Mouse (Mus musculus): Measurements from ENCODE around the gene Fbxo28. TPM values are rescaled to one million over a fixed set of nuclear protein-coding genes. Genes with fewer than 3 reads are reported as not detected.

Gene Fbxo28
- polyA plus RNA-seq (2012; rRNA removed) (2.3 and 3.8 TPM in 2 replicates), polyA plus RNA-seq (2014; fragmentation: Nextera tagmentation; extraction: Ambion mirVana) (5.7 and 7.1 TPM in 2 replicates)

DNA sequence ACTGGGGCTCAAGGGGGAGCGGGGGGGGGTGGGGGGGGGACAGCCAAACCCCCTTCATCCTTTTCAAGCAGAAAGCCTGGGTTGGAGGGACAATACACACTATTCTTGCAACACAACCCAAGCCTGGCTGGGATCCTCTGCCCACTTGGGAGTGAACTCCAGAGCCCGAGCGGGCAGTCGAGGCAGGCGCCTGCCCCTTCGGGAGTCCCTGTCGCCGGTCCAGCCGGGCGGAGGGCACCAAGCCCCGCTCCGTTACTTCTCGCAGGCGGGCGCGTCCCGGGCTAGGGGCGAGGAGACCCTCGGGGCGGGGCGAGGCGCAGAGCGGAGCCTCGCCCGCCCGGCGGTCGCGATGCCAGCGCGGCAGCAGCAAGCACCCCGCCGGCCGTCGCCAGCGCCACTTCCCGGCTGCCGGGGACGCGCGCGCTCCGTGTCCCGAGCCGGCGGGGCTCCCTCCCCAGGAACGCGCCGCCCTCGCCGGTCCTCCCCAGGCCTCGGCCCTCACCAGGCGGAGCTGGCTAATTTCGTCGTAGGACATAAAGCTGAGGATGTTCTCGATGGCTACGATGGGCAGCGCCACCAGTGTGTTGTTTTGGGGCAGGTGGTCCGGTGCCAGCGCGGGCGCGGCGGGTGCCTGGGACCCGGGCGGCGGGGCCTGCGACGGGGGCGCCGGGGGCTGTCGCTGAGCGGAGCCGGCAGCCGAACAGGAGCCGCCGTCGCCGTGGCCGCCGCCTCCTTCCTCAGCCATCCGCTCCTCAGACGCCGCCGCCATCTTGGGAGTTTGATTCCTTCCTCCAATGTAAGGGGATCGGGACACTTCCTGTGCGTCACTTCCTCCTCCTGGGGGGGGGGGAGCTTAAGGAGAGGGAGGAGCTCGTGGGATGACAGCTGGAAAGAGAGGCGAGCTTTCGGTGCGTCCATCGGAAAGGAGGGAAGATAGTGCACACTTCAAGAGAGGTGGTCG, at the start of gene Fbxo28:
Gene Fbxo28 (minus strand): TSS at position 809 of the 961 bp plus-strand sequence.
- WGBS (ENCODE audit: insufficient replicate concordance): under 1% methylated on average over 92 of the region's 93 CpGs

DNA sequence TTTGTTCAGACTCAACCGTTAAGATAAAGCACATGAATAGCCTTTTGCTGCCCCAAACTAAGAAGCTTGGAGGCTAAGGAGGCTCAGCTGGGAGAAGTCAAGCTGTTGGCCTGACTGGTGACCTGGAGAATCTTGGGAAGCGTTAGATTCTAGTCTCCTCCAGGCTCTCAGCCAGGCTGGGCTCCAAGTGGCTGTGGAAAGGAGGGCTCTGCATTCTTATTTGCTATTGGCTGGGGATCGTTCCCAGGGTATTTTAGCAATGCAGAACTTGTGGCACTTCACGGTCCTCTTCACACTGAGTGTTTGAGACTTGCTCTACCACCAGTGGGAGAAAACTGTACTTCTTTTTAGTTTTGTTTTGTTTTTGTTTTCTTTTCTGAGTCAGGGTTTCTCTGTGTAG, 47.3 kb upstream of the Fbxo28 start:
- no peaks in the 10 kb centered on the region for H3K9me3 ChIP-seq (ENCODE audit: control insufficient read depth, low read length)
- H3K9ac ChIP-seq (replicated peaks): no peak overlapping the region
- no peaks in the 10 kb centered on the region for H3K27me3 ChIP-seq (ENCODE audit: control insufficient read depth, insufficient read depth, low read length)
- H3K4me2 ChIP-seq (ENCODE audit: low read depth): no peak overlapping the region
- WGBS (ENCODE audit: insufficient replicate concordance): 46% methylated on average over 4 of the region's 4 CpGs
- TF ChIP-seq EP300 (IDR thresholded peaks at IDR 0.05; ENCODE audit: low read depth) (no peak), CTCF (IDR thresholded peaks at IDR 0.05; ENCODE audit: low read depth) (no peak)
- no peak overlapping the region for H3K27ac ChIP-seq
- no peak overlapping the region for H3K4me3 ChIP-seq (ENCODE audit: insufficient read depth in 1 of 2, low read depth in 2 of 2, low read length in 2 of 2)
- H3K4me1 ChIP-seq (replicated peaks; ENCODE audit: control insufficient read depth in 2 of 2, insufficient read depth in 2 of 2, low read length in 1 of 2): no peaks in the 10 kb centered on the region
- no peaks in the 10 kb centered on the region for H3K36me3 ChIP-seq (replicated peaks; ENCODE audit: control insufficient read depth, insufficient read depth, low read depth)
- DNase-seq (ENCODE audit: low read depth in 3 of 3, low spot score in 3 of 3): no peak
- ATAC-seq (ENCODE audit: insufficient read depth): no peak

More for the DNA sequence above, at the start of gene Fbxo28:
- Histone ChIP-seq H3K27me3 (ENCODE audit: control insufficient read depth, insufficient read depth, low read length) (no peaks in the 10 kb centered on the region), H3K36me3 (replicated peaks; ENCODE audit: control insufficient read depth, insufficient read depth, low read depth) (no peaks in the 10 kb centered on the region; the same call in 1 of the 2 replicates), H3K9me3 (ENCODE audit: control insufficient read depth, low read length) (no peaks in the 10 kb centered on the region), H3K9ac (replicated peaks) (peak within 1 kb of the TSS; percentile 97), H3K4me1 (replicated peaks; ENCODE audit: control insufficient read depth in 2 of 2, insufficient read depth in 2 of 2, low read length in 1 of 2) (peaks cover 9 to 10% of the 10 kb centered on the region in 2 experiments), H3K4me3 (ENCODE audit: insufficient read depth in 1 of 2, low read depth in 2 of 2, low read length in 2 of 2) (peak within 1 kb of the TSS; percentile 98 to 100), H3K4me2 (ENCODE audit: low read depth) (peak within 1 kb of the TSS; percentile 82), H3K27ac (peak within 1 kb of the TSS; percentile 53; the same call in 1 of the 2 replicates)
- ATAC-seq (ENCODE audit: insufficient read depth): peak; percentile 98
- TF ChIP-seq EP300 (IDR thresholded peaks at IDR 0.05; ENCODE audit: low read depth) (no peak), CTCF (IDR thresholded peaks at IDR 0.05; ENCODE audit: low read depth) (no peak)
- DNase-seq (ENCODE audit: low read depth in 3 of 3, low spot score in 3 of 3): peak; percentile 83 to 90 (median 87)

DNA sequence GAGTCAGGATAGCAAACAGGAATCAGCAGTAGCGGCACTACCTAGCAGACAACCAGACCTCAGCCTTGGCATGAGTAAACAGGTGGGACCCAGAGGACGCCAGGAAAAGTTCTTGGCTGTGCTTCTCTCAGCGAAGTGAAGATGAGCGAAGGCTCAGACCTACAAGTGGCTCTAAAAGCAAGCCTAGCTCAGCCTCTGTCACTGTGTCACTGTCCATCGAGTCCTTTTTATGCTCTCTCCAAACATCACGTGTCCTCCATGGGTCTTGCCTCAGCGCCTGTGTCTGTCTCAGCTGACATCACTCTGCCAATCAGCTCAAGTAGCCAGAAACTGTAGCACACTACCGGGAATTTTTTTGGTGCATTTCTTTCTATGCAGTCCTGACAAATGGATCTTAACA, 45.0 kb upstream of the Fbxo28 start:
- Histone ChIP-seq H3K9me3 (ENCODE audit: control insufficient read depth, low read length) (no peaks in the 10 kb centered on the region), H3K4me2 (ENCODE audit: low read depth) (no peak overlapping the region), H3K27me3 (ENCODE audit: control insufficient read depth, insufficient read depth, low read length) (no peaks in the 10 kb centered on the region), H3K4me1 (replicated peaks; ENCODE audit: control insufficient read depth in 2 of 2, insufficient read depth in 2 of 2, low read length in 1 of 2) (no peaks in the 10 kb centered on the region), H3K27ac (no peak overlapping the region), H3K4me3 (ENCODE audit: insufficient read depth in 1 of 2, low read depth in 2 of 2, low read length in 2 of 2) (no peak overlapping the region), H3K36me3 (replicated peaks; ENCODE audit: control insufficient read depth, insufficient read depth, low read depth) (no peaks in the 10 kb centered on the region), H3K9ac (replicated peaks) (no peak overlapping the region)
- DNase-seq (ENCODE audit: low read depth in 3 of 3, low spot score in 3 of 3) (no peak), ATAC-seq (ENCODE audit: insufficient read depth) (no peak)
- no peak for TF ChIP-seq CTCF (IDR thresholded peaks at IDR 0.05; ENCODE audit: low read depth)
- TF ChIP-seq EP300 (IDR thresholded peaks at IDR 0.05; ENCODE audit: low read depth): no peak
- 69% methylated on average over 8 of the region's 8 CpGs for WGBS (ENCODE audit: insufficient replicate concordance)

DNA sequence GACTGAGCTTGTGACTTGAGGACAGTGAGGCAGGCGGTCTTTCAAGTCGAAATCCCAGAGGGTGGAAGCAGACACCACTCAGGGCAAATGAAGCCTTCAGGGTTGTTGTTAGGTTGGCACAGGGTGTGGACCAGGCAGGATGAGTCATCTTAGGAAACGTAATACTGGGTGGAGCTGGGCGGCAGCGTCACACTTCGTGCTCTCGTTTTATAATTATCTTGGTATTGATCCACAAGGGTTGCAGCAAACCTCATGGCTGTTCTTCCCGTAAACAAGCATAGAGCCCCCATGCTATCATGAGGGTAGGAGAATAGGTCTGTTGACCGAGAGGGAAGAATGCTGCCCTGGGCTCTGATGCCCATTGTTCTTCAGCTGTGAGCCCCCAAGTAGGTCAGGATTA, 41.7 kb upstream of the Fbxo28 start:
- H3K4me1 ChIP-seq (replicated peaks; ENCODE audit: control insufficient read depth in 2 of 2, insufficient read depth in 2 of 2, low read length in 1 of 2): no peaks in the 10 kb centered on the region
- H3K4me3 ChIP-seq (ENCODE audit: insufficient read depth in 1 of 2, low read depth in 2 of 2, low read length in 2 of 2): no peak overlapping the region
- 56% methylated on average over 9 of the region's 9 CpGs for WGBS (ENCODE audit: insufficient replicate concordance)
- no peak for DNase-seq (ENCODE audit: low read depth in 3 of 3, low spot score in 3 of 3)
- no peaks in the 10 kb centered on the region for H3K9me3 ChIP-seq (ENCODE audit: control insufficient read depth, low read length)
- TF ChIP-seq CTCF (IDR thresholded peaks at IDR 0.05; ENCODE audit: low read depth) (no peak), EP300 (IDR thresholded peaks at IDR 0.05; ENCODE audit: low read depth) (no peak)
- no peaks in the 10 kb centered on the region for H3K36me3 ChIP-seq (replicated peaks; ENCODE audit: control insufficient read depth, insufficient read depth, low read depth)
- no peak for ATAC-seq (ENCODE audit: insufficient read depth)
- no peaks in the 10 kb centered on the region for H3K27me3 ChIP-seq (ENCODE audit: control insufficient read depth, insufficient read depth, low read length)
- H3K9ac ChIP-seq (replicated peaks): no peak overlapping the region
- H3K4me2 ChIP-seq (ENCODE audit: low read depth): no peak overlapping the region
- H3K27ac ChIP-seq: no peak overlapping the region

DNA sequence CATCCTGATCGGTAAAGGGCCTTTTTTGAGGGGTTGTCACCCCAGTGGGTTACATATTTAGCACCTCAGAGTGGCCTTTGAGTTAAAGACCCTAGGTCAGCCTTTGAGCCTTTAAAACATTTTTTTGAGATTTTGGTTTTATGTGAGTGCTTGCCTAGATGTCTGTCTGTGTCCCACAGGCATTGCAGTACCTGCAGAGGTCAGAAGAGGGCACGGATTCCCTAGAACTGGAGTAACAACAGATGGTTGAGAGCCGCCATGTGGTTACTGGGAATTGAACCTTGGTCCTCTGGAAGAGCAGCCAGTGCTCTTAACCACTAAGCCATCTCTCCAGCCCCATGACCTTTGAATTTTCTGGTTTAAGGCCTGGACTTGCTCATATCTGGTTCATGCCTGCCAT, 39.9 kb upstream of the Fbxo28 start:
- H3K4me3 ChIP-seq (ENCODE audit: insufficient read depth in 1 of 2, low read depth in 2 of 2, low read length in 2 of 2): no peak overlapping the region
- H3K4me2 ChIP-seq (ENCODE audit: low read depth): no peak overlapping the region
- H3K4me1 ChIP-seq (replicated peaks; ENCODE audit: control insufficient read depth in 2 of 2, insufficient read depth in 2 of 2, low read length in 1 of 2): no peaks in the 10 kb centered on the region
- no peaks in the 10 kb centered on the region for H3K36me3 ChIP-seq (replicated peaks; ENCODE audit: control insufficient read depth, insufficient read depth, low read depth)
- H3K27me3 ChIP-seq (ENCODE audit: control insufficient read depth, insufficient read depth, low read length): no peaks in the 10 kb centered on the region
- no peak overlapping the region for H3K9ac ChIP-seq (replicated peaks)
- DNase-seq (ENCODE audit: low read depth in 3 of 3, low spot score in 3 of 3) (no peak), ATAC-seq (ENCODE audit: insufficient read depth) (no peak)
- no peaks in the 10 kb centered on the region for H3K9me3 ChIP-seq (ENCODE audit: control insufficient read depth, low read length)
- no peak overlapping the region for H3K27ac ChIP-seq
- TF ChIP-seq CTCF (IDR thresholded peaks at IDR 0.05; ENCODE audit: low read depth): peak; percentile 31; the same call in 1 of the 2 replicates
- TF ChIP-seq EP300 (IDR thresholded peaks at IDR 0.05; ENCODE audit: low read depth): no peak
- 52% methylated on average over 3 of the region's 3 CpGs for WGBS (ENCODE audit: insufficient replicate concordance)

Measured in liver, embryonic 14.5 days (tissue).